Mouse (Mus musculus): ENCODE measurements around the gene Jkamp.

DNA sequence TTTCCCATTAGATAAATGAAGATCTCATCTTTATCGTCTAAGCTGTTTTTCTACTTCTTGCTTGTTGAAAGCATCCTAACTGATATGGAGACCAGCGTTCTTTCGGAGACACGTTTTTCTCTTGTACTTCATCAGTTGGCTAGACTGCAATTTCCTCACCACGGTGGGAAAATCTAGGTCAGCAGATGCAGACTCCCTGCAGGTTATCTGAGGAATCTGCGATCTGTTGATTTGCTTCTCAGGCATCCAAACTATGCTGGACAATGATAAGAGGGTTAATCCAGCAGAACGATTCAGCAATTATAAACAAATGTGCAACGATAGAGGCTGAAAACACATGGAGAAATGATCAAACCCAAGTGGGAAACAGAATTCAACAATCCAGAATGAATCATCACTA, 45.9 kb upstream of the Jkamp start:
- TF ChIP-seq CTCF (IDR thresholded peaks at IDR 0.05; ENCODE audit: low read depth, low read length), result no peak
- TF ChIP-seq GATA2 (IDR thresholded peaks at IDR 0.05; ENCODE audit: borderline replicate concordance, low read depth, low read length), result no peak

All from G1E (cell line).